Mouse (Mus musculus) cerebellum, adult 11-12 months (tissue): ENCODE data around the gene Grik4.

Source experiments
- DNase-seq: peaks from one replicate; pipeline ENCODE4 v3.0.0; 2022

The Grik4 gene

DNA sequence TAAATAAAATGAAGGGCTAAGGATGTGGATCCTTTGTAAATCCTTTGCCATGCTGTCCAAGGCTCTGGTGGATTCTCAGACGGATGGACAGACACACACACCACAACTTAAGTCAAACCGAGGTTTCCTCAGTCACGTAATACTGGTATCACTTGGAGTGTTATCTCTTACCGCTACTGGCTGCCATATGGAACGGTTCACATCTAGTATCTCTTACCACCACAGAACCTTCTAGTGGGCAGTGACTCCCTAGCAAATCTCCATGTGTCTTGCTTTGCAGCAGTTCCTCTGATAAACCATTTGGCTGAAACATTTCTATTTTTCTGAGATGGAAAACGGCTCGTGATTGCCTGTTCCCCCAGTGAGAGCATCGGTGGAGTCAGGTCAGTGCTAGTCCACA, 470.0 kb downstream of the Grik4 start:
- no peak for DNase-seq

DNA sequence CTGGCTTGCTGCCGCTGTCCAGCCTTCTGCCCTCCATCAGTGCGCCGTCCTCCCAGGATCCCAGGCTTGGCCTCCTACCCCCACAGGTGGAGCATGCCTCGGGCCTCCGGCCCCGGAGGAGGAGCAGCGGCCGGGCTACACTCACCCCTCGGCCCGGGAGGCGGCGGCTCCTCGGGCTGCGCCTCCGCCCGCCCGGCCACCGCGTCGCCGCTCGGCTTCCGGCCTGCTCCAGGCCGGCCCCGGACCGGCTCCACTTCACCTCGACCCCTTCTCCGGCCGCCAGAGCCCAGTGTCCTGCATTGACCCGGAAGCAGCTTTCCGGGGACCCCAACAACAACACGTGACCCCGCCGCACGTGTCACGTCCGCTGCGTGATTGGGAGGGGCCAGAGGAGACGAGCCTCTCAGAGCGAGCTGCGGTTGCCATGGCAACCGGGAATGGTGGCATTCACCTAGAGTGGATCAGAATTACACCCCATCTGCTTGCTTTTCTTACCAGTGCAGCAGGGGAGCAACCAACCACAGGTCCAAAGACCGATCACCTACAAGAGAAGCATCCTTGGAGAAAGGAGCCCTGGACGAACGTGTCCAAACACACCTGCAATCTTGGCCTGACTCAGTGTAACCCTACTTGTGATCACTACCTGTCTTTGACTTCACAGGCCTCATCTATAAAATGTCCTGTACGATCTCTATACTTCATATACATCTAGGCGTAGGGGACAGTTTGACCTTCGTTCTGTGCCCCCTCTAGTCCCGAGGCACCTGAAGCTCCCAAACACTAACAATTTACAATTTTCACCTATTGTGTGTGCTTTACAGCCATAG, 472.2 kb downstream of the Grik4 start:
- peak; percentile 95 for DNase-seq

- DNase-seq, result peak; percentile 31
These were observed 473.1 kb downstream of the Grik4 start for GRCm38 (mm10) chr9:42471214-42471613.

DNA sequence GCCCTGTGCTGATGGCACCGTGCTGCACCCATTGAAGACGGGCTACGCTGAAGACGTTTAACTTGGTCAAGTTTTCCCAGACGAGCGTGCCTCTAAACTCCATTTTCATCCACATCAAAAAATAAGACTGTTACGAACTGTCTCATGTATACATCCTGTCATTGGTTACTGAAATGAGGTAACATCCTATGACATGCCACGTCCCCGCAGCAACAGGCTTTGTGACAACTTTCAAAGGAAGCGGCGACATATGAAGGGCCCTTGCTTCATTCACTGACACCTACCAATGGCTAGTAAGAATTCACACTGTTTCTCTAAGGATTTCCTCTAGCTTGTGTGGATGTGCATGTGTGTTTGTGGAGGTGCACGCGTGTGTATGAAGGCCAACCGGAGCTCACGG, 475.0 kb downstream of the Grik4 start:
- no peak for DNase-seq

DNA sequence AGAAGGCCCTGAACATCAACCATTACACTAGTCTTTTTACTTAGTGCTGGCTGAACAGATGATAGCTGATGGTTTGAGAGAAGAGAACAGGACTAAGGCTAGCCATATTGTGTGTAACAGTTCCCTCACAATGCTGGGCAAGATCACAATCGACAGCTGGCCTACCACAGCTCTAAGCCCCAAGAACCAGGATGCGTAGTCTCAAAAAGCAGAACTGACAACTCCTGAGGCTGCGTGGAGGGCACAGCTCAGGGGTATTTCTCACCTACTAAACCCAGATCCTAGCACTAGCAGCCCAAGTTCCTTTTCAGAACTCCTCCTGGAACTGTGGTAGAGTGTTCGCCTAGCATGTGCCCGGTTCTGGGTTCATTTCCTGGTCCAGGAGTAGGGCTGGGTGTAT, 475.9 kb downstream of the Grik4 start:
- DNase-seq, result no peak
